Mouse (Mus musculus): ENCODE results near the gene Msi1.
A peak's percentile ranks its signal among the peaks of the same experiment; 100 is the strongest.

Gene Msi1

GRCm38 (mm10) chr5:115469791-115470190, 40.4 kb downstream of the Msi1 start:
- DNase-seq (ENCODE audit: low read depth), result no peak

DNA sequence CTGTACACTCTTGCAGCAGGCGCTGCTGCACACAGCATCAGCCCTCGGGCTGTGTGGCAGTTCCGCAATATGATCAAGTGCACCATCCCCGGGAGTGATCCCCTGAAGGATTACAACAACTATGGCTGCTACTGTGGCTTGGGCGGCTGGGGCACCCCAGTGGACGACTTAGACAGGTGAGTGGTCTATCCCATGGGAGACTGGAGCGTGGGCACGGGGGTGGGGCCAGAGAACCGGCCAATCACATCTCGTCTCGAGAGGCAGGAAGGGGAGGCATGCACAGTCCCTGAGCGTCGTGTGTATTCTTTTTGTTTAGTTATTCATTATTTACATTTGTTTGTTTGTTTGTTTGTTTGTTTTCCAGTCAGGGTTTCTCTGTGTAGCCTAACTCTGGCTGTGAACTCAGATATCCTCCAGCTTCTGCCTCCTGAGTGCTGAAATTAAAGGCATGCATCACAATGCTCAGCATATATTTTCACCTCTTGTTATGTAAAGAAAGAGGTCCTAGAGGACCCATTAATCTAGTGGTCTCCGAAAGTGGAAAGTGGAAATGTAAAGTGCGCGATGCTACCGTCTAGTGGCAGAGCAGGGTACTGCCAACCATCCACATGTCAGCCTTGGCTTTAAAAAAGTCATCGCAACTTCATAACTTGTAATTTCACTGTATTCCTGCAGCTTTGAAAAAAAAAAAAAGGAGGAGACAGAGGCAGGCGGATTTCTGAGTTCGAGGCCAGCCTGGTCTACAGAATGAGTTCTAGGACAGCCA, 41.5 kb downstream of the Msi1 start:
- DNase-seq (ENCODE audit: low read depth), result peak; percentile 44

DNA sequence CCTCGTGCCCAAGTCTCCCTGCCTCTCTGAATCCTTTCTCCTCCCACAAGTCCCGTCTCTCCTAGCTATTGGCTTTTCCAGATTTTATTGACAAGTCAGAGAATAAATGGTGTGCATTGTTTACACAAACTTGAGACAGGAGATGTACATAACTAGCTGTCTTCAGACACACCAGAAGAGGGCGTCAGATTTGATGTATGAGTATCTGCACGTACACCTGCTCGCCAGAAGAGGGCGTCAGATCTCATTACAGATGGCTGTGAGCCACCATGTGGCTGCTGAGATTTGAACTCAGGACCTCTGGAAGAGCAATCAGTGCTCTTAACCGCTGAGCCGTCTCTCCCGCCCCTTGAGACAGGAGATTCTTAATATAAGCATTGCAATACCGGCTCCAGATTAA, 43.8 kb downstream of the Msi1 start:
- DNase-seq (ENCODE audit: low read depth), result no peak

DNA sequence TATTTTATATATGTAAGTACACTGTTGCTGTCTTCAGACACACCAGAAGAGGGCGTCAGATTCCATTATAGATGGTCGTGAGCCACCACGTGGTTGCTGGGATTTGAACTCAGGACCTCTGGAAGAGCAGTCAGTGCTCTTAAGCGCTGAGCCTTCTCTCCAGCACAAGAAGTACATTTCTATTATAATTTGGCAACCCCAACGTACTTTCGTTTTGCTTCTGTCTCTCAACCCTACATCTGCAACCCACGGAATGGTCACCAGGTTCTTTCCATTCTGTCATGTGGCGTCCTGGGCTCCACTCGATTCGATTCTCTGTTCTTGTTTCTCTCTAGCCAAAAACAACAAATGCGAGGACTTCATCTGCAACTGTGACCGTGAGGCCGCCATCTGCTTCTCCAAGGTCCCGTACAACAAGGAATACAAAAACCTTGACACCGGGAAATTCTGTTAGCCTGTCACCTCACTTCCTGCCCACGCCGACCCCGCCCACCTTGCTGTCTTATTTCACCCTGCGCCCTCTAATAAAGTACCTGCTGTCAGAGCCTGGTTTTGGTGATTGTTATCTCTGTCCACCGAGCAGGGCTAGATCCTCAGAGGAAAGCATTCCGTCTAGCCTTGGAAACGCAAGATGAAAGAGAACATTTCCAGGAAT, 44.9 kb downstream of the Msi1 start:
- no peak for DNase-seq (ENCODE audit: low read depth)

DNA sequence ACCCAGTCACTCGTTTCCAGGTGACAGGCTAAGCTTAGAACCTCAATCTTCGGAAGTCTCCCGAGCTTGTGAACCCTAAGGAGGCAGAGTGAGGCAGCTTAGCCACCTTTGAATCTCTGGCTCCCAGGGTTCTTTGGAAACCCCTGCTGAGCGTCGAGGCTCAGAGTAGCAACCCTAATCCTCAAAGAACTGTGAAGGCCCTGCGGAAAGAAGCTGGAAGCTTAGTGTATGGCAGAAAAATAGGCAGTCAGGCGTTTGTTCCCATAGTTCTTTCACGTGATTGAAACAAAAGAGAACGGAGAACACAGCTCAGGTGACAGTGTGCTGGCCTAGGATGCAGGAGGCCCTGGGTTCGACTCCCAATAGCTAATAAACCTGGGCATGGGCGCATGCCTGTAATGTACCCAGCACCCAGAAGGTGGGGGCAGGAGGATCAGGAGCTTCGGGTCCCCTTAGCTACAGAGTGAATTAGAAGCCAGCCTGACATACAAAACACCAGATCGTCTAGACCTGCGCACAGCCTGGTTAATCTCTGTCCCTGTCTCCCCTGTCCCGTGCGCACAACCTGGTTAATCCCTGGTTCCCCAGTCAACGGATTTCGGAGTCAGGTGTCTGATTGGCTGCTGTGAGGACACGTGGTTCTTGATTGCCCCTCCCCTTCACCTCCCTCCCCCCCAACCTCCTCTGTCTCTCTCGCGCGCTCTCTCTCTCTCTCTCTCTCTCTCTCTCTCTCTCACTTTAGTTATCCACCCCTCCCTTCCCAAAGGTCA, 46.1 kb downstream of the Msi1 start:
- DNase-seq (ENCODE audit: low read depth), result peak; percentile 42

DNA sequence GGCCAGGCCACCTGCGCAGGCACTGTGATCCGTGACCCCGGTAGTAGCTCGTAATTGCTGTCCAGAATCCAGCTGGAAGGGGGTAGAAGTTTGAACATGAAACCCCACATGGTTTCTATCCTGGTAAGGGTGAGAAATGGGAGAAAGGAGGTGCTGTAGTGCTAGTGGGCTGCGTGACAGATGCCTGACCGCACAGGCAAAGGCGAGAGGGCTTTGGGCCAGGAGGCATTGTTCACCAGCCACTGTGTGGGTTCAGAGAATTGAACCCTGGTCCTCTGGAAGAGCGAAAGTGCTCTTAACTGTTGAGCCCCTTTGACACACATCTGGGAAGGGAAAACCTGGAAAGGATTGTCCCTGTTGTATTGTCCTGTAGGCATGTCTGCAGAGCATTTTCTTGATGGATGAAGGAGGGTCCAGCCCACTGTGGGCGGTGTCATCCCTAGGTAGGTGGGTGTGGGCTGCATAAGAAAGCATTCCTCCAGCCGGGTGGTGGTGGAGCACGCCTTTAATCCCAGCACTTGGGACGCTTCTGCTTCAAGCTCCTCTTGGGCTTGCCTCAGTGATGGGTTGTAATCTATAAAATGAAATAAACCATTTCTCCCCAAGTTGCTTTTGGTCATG, 46.8 kb downstream of the Msi1 start:
- no peak for DNase-seq (ENCODE audit: low read depth)

DNA sequence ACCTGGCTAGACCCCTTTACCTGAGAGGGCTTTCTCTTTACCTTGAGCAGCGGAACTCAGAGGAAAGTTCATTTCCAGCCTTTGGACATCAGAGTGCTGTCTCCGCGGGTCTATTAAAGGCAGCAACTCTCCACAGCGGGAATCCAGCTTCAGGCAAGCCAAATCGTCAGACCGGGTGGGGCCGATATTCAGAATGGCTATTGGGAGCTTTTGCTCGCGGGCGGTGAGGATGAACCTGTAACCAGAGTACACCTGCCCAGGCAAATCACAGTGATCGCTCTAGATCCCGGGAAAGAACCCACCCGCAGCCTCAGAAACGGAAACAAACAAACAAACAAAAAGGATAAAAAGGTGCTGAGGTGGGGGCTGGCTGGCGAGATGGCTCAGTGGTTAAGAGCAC, 50.2 kb downstream of the Msi1 start:
- no peak for DNase-seq (ENCODE audit: low read depth)

- no peak for DNase-seq (ENCODE audit: low read depth)
Measured at GRCm38 (mm10) chr5:115480101-115480500, 50.7 kb downstream of the Msi1 start.

GRCm38 (mm10) chr5:115482390-115483265, 53.2 kb downstream of the Msi1 start:
- no peak for DNase-seq (ENCODE audit: low read depth)

DNA sequence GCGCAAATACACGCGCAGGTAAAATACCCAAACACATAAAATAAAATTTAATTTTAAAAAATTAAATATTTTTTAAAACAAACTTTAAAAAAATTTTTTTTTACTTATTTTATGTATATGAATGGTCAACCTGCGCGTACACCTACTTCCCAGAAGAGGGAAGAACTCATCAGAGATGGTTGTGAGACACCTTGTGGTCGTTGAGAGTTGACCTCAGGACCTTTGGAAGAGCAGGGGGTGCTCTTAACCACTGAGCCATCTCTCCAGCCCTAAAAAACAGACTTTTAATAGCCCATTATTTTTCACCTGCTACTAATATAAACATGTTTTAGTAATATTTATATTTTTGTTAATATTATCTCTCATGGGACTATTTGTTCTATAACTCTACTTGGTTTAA, 54.0 kb downstream of the Msi1 start:
- no peak for DNase-seq (ENCODE audit: low read depth)

DNA sequence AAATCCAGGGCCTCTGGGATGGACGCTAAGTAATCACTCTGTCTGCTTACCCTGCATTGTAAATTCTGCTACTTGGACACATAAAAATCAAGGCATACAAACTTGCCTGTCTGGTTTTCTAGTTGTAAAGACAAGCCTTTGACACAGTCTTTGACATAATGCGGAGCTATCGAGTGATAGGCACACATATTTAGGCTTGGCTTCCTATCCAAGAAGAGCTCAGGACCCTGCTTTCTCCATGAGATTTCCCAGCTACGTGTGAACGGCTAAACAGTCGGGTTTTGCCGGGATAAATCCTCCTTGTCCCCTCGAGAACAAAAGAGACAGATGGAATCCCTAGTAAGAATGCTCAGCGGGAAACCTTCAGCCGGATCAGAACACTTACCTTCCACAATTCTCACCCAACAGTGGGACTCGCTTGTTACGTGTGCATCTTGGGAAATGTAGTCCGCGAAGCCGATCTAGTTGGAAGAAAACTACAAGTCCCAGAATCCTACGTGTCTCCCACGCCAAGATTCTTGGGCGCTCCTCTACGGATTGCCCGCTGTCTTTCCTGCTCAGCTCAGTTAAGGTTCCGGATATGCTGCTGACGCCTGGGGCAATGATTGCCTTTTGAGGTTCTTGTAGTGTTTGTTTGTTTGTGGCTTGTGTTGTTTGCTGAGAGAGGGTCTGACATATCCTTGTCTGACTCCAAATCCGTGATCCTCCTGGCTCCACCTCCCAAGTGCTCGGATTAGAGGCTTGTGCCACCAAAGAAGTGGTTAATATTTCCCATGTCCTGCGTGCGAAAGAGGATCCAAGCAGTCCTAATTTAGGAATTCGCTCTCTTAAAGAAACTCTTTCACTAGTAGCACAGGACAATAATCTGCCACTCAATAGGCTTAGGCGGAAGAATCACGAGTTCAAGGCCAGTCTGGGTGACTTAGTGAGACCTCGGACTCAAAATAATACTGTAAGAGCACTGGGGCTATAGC, 54.8 kb downstream of the Msi1 start, which contains the start of gene Sirt4:
TSS of gene Sirt4 (minus strand) at position 779 of the 974 bp plus-strand sequence.
- DNase-seq (ENCODE audit: low read depth), result peak; percentile 96

DNA sequence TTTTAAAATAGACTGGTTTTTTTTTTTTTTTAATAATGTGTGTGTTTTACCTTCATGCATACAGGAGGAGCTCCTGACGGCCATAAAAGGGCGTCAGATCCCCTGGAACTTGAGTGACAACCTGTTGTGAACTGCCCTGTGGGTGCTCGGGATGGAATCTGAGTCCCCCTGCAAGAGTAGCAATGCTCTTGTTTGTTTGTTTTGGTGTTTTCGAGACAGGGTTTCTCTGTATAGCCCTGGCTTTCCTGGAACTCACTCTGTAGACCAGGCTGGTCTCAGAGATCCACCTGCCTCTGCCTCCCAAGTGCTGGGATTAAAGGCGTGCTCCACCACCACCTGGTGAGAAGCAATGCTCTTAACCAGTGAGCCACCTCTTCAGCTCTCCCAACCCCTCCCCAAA, 55.6 kb downstream of the Msi1 start:
- no peak for DNase-seq (ENCODE audit: low read depth)

GRCm38 (mm10) chr5:115485489-115486205, 56.2 kb downstream of the Msi1 start:
- DNase-seq (ENCODE audit: low read depth), result no peak

GRCm38 (mm10) chr5:115486726-115487125, 57.3 kb downstream of the Msi1 start:
- no peak for DNase-seq (ENCODE audit: low read depth)

DNA sequence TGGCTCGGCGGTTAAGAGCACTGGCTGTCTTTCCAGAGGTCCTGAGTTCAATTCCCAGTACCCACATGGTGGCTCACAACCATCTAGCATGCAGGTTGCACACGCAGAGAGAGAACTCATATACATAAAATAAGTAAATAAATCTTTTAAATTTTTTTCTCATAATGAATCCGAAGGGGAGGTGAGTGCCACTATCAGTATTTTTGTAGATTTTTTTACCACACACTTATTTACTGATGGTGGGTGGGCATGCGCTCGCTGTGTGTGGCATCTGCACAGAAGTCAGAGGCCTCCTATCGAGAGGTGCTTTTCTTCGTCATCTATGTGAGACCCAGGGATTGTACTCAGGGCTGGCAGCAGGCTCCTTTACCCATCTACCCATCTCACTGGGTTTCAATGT, 58.0 kb downstream of the Msi1 start:
- DNase-seq (ENCODE audit: low read depth), result no peak

GRCm38 (mm10) chr5:115487942-115488580, 58.7 kb downstream of the Msi1 start:
- no peak for DNase-seq (ENCODE audit: low read depth)

DNA sequence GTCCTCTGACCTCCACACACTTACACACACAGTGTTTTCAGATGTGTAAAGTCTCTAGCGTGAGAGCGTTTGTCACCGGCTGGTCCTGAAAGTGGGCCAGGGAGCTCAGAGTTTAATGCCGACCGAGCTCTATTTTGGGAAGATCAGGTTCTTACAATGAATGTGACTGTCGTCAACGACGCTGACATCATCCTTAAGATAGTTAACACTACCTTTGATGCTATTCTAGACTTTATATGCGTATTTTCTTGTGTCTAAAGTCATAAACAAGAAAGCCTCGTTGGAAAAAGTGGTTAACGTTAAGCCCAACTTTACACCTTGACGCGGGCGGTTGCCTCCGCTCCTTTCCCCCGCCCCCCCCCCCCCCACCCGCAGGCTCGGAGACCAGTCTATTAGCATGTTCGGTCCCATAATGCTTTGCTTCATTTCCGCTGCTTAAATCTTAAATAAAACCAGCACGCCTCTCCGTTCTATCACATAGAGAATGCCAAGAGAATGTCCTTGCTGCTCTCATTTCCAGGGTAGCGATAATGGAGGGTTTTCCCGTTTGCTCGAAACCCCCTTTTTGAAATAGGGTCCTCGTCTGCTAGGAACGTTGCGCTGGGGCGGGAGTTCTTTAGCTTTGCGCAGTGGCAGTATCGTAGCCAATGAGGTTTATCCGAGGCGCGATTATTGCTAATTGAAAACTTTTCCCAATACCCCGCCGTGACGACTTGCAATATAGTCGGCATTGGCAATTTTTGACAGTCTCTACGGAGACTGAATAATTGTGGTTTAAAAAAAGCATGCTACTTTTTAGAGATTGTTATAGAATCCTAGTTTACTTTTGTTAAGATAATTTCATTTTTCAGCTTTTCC, 59.7 kb downstream of the Msi1 start:
- DNase-seq (ENCODE audit: low read depth), result peak; percentile 72
